Mouse (Mus musculus): Measurements from ENCODE around the gene Prdm16.

The Prdm16 gene

DNA sequence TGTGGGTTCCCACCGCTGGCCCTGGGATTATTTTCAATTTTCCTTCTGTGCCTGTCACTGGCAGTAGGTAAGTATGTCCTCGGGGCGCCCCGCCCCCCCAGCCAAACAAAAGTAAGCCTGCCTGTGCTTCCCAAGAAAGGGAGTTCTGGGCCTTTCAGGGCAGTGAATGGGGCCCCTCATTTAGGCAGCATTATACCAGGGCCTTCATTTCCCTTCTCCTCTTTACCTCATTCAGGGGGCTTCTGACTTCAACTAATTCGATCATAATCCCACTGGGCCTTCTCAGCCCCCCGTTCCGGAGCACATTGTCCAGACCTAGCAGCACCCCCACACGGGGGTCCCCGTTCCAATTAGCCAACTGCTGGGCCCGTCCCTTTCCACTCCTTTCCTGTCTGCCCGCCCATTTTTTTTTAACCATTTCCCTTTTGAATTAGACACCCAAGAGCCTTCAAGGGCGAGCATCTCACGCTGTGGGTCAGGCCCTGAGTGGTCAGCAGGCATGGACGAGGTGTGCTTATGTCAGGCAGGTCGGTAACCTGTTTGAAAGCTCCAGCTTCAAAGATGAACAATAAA, 124.1 kb downstream of the Prdm16 start:
- no peak for DNase-seq (ENCODE audit: low spot score)

DNA sequence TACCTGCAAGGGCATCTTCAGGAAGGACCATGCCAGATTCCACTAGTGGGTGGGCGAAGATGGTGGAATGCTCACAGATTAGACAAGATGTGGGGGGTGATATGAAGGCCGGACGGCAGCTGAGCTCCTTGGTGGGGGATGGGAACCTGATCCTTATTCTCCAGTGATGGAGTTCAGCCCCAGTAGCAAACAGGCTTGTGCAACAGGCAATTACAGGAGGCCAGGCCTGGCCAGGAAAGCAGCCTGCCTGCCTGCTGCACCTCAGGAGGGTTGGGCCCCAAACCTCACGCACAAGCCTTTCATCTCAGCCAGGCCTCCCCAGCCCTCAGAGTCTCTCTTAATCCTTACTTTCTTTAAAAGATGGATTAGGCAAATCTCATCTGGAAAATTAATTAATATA, 124.9 kb downstream of the Prdm16 start:
- DNase-seq (ENCODE audit: low spot score) = no peak

DNA sequence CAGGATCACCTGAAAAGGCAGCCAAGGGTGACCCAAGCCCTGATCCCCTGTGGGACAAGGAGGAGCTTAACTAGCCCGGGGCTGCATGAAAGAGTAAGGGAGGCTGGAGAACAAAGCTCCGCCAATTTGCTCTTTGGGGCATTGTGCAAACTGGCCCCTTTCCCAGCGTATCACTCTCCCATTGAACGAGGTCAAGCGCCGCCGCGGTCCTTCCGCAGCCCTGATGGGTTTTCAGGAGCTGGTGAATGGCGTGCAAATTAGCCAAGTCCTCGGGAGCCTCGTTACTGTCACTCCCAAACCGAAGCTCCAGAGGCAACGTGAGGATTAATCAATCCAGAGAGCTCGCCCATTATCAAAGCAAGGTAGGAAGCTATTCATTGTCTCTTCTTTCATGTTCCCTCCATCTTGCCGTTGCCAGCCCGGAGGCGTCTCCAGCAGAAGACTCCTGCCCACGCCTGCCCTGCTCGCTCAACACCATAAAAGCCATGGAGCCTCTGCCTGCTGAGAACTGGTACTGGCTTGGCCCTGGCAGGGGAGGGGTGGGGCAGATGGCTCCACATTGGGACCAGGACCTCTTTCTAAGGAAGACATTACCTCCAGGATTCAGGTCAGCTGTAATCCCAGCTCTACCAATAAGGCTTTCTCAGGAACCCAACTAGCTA, 129.8 kb downstream of the Prdm16 start:
- no peak for DNase-seq (ENCODE audit: low spot score)

DNA sequence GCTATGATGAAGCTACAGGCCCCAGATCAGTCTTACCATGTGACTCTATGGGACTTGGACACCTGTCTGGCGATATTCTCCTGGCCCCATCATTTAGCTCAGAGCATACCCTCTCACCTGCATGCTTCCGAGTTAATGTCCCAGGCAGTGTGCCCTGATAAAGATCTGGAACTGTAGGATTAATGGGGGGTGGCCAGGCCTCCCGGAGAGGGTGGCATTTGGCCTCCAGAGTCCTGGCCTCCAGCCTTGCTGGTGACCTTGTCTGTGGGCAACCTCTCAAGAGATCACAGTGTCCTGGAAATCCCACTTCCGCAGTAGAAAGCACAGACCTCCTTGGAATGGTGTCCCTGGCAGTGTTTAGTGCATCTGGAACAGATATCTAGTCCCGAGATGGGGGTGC, 131.4 kb downstream of the Prdm16 start:
- no peak for DNase-seq (ENCODE audit: low spot score)

DNA sequence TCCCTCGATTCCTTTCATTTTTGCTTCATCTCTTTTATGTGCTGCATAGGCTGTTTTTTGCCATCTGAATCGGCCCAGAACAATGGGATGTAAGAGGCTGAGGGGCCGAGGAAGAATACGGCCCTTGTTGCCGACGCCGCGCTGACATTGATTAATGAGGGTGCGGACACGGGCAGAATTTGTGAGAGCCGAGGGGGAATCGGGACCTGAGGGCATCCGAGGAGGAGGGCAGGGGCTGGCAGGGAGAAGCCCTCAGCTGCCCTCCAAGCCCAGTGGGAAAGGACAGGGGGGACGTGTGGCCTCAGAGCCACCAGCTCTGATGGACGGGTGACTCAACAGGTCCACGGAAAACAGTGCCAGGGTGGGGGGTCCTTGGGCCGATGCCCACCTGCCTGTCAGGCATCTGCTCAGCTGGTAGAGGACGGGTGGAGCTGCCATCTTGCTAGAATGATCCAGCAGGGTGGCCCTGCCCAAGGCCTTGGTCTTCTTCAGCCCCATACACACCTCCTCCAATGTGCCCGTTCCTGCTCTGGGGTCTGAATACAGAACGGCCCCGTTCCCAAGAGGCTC, 133.3 kb downstream of the Prdm16 start:
- DNase-seq (ENCODE audit: low spot score) = no peak

DNA sequence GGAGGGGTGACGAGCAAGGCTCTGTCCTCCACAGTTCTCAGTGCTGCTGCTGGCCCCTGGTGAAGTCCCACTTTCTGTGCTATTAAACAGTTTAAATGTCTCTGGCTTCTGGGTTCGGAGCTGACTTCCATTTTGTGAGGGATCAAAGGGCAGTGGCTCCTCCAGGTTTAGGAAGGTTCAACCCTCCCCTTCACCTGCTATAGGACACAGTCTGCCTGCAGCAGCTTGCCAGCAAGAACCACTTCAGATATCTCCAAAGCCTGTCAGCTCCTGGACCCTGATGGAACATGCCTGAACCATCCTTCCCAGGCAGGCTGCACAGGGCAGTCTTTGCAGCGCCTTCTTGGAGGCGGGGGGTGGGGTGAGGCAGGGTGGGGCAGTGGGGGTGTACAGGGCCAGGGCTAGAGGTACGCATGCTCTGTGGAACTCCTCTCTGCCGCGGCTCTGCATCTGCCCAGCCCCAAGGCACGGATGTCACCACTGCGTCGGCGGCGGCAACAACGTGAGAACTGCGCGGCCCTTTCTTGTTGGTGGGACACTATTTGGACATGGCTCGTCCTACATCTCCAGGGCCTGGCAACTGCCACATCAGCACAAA, 134.2 kb downstream of the Prdm16 start:
- no peak for DNase-seq (ENCODE audit: low spot score)

DNA sequence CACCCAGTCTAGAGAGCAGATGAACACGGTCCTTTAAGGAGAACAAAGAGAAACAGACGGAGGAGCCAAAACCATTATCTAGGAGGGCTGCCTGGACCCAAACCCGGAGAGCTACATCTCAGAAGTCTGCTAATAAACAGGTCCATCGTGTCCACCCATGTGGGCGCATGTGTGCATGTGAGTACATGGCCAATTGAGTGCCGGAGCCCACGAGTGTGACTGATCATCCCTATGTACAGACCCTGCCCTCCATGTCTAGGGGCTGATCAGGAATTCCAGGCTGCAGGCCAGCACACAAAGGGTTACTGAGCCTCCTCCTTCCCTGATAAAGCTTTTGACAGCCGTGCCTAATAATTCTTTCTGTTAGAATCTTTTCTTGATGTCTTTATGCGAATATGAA, 136.0 kb downstream of the Prdm16 start:
- no peak for DNase-seq (ENCODE audit: low spot score)

DNA sequence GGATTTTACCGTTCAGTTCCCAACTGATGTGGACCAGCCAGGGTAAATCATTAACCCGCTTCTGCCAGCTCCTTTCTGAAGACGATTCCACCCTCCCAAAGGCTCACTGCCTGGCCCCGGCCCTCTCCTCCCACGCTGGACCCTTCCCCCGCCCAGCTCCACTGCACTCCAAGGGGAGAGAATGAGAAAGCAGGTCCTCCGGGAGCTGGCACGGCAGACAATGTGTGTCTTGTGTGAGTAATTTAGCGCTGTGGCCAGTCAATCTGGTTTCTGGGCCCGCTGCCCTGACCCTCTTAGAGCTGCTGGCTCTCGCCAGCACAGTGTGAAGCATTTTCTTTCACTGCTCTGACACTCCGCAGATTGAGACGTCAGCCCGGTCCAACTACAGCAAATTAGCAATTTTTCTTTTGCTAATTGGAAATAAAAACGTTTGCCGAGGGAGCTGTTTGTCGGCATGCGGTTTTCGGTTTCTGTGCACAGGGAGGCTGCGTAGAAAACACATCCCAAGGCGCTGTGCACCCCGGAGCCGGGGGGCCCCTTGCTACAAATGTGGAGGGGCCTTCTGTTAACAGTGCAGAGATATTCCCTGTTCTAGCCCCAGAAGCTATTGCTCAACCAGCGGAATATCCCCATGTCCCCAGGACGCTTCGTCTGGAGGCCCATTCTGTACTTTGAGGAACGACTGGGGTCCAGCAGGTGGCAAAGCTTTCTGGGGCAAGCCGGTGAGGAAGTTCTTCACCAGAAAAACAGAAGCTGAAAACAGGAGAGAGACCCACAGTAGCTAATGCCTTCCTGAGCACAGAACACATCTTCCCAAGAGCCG, 136.8 kb downstream of the Prdm16 start:
- no peak for DNase-seq (ENCODE audit: low spot score)

DNA sequence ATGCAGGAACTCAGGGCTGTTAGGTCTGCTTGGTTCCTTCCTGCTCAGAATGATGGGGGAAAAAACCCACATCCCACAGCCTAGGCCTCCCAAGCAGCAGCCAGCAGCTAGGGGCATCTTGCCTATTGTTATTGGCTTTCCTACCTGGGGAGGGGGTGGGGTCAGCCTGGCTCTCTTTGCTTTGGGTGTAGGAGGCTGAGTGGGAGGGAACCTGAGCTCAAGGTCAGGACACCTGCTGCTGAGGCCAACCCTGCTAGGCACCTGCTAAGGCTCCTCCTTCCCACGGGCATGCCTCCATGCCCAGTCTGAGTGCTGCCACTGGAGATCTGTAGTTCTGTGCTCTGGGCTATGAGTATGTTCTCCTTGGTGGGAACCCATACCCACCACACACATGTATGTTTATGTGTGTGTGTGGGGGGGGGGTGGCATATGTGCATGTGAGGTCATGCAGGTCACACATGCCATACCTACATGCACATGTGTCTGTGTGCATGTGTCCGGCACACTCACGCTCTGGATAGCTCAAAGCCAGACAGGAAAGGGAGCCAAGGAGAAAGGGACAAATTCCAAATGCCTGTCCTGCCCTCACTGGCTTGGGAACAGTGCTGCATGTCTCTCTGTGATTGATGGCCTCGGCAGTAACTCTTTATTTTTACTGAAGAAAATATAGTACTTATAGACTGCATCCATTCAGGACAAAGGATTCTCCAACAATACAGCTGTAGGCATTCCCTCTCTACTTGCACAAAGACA, 139.1 kb downstream of the Prdm16 start:
- DNase-seq (ENCODE audit: low spot score) = no peak

DNA sequence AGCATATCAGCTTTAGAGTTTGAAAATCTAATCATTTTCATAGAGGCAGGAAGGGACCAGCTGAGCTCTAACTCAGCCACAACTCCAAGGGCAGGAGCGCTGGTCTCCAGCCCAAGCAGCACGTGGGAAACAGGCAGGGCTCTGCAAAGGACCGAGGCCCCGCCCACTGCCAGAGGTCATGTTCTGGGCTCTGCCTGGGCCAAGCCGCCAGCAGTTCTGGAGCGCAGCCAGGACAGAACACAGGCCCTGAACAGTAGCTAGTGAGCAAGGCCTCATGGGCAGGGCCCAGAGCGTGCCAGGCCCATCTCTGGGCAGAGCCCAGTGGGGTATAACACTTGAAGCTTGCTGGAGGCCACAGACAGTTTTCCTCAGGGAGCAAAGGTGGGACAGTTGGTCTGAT, 139.7 kb downstream of the Prdm16 start:
- no peak for DNase-seq (ENCODE audit: low spot score)

DNA sequence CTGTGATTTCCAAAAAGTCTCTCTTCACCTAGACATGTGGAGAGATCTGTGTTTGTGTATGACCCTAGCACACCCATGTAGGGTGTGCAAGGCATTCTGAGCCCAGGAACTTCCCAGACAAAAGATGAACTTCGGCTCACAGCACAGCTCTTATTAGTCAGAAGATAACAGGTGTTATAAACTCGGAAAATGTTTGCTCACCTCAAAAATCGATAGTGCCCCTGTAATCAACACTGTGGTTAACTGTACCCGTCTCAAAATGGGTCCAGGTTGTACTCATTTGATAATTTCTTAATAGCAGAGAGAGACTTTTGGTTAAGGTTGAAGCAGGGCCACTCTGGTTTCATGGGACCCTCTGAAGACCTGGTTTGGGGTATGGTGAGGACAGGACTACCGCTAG, 140.2 kb downstream of the Prdm16 start:
- DNase-seq (ENCODE audit: low spot score) = no peak

DNA sequence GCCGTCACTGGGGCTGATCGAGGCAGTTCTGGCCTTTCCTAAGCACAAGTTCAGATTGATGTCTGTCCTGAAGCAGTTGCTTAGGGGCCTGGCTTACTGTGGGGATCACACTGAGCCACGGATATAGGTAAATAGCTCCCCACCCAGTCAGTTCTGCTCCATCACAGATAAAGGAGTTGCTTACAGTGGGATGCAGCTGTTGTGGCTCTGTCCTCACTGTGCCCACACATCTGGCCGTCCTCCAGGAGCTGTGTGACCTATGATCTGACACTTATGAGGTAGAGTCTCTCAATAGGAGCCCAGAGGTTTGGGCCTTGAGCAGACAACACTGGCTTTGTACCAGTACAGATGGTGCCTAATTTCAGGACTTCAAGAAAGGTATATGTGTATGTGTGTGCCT, 142.7 kb downstream of the Prdm16 start:
- no peak for DNase-seq (ENCODE audit: low spot score)

DNA sequence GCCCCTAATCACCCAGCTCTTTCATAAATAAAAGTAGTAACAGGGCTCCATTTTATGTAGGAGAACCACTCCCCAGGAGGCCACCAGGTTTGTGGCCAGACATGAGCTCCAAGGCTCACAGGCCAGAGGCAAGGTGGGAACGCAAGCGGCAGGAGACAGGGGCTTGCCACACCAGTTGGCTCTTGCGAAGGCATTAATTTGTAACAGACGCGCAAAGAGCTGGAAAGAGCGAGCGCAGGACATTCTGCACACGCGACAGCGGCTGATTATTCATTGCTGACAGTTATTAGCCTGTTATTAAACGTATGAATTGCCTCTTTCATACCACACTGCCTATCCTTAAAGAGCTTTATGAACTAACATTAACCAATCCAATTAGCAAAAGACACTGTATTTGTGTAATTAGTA, 144.0 kb downstream of the Prdm16 start:
- no peak for DNase-seq (ENCODE audit: low spot score)

DNA sequence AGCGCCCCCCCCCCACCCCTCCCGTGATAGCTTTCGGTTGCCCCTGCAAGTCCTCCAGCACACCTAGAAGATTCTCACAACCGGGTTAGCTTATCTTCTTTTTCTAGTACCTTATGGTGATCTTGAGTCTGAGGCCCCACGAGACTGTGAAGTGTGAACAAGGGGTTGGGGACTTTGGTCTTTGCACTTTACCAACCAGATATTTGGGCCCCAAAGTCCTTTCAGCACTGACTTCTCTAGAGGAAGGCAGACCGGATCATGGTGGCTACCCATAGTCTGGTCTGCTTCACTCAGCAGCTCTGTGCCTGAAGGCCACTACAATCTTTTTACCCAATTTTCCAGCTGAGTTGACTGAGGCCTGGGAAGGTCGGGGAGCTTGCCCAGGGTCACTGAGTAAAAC, 144.4 kb downstream of the Prdm16 start:
- no peak for DNase-seq (ENCODE audit: low spot score)

DNA sequence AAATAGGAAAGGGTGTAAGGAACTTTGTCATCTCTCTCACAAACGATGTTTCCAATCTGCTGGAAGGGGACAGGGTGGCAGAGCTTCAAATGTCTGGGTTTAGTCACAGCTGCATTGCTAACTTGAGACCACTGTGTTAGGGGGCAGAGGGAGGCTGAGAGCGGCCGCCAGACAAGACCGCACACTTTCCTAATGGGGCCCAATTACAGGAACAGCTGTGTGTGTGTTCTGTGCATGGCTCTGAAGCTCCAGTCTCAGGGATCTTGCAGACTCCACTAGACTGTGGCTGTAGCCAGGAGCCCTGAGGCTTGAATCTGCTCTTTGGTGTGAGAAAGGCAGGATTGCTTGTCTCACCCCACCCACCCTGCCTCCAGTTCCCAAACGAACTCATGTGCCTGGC, 148.6 kb downstream of the Prdm16 start:
- DNase-seq (ENCODE audit: low spot score) = no peak

DNA sequence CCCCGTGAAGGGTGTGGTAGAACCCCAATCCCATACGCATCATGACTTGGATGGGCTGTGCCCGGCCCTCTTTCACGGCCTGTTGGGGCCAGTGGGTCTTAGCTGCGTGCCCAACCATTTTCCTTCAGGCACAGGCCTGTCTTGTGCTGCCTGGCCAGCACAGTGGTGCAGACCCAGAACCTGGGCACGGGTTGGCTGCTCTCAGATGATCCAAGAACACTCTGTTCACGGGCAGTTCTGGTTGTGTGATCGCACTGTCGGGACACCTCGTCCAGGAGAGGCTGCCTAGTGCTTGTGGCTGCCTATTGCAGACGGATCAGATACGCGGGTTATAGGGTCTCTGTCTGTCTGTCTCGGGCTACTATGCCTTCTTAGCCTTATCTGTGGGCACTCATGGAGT, 154.0 kb downstream of the Prdm16 start:
- DNase-seq (ENCODE audit: low spot score) = no peak

DNA sequence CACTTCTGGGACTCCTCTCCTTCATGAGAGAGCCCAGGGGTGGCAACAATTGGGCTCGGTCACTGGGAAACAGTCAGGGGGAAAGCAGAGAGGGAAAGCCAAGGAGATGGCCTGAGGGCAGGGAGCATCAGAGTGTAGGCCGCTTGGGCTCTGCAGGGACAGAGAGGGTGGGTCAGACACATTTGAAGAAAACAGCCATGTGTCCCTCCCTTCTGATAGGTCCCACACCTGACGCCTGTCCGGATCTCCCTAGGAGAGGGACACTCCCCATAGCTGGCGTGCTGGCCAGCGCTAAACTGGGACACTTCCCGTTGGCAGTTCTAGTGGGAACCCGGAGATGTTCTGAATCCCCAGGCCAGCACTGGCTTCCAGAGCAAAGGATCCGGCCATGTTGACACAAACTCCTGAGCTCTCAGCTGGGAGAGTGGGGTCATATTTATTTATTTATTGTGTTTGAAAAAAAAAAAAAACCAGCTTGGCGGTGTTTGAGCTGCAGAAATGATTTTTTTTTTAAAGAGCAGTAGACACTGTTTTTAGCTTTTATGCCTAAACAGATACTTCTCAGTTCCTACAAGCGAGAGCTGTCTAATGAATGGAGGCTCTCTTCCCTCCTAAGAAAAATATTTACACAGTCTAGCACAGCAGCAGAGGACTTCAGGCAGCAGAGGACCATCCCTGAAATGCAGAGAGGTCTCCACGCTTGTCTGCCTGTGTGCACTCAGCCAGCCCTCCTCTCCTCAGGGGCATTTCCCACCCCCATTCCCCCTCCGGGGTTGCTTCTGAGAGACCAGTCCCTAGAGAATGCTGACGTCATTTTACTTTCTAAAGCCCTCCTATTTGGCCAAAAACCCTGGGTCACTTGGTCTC, 154.7 kb downstream of the Prdm16 start:
- DNase-seq (ENCODE audit: low spot score) = no peak

DNA sequence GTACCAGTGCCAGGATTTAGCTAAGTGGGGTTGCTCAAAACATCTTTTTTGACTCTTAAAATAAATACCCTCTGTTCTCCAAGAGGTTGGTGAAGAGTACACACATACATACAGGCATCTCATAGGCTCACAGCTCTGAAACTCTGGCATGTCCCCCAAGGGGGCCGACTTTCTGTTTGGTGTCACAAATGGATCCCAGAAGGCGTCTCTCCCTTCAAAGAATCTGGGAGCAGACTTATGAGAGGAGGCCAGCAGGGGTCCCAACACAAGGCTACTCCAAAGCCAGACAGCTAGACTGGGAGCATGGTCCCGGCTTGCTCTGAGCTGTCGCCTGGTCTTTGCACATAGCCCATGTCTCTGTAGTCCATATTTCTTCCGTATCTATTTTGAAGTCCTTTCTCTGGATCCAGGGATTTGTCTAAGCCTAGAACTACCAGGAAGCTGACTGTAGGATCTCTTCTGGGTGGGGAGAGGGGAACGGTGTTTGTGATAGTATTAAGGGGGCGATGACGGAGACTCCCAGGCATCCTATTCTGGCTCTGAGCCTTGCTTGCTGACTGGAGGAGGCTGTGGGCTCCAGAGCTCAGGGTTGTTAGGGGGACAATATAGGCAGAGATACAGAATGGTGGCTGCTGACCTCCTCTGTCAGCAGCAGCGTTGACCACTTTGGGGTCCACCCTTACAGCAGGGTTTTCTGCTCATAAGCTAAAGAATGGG, 156.0 kb downstream of the Prdm16 start:
- DNase-seq (ENCODE audit: low spot score) = no peak

DNA sequence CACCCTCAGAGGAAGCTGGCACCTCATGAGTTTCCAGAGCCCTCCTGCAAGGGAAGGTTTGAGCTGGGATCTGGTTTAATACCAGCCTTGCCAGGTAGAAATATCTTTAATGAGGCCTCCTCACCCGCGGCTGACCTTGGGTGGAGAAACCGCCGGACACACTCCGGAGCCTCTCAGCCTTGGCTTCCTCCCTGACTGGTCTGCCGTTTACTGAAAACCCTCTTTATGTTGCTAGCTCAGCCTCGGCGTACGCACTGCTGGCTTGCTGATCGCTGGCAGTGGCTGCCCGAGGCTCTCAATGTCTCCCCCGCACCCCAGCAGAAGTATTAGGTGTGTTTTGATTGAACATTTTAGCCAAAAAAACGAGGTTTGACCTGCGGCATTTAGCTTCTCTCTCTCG, 156.5 kb downstream of the Prdm16 start:
- no peak for DNase-seq (ENCODE audit: low spot score)

DNA sequence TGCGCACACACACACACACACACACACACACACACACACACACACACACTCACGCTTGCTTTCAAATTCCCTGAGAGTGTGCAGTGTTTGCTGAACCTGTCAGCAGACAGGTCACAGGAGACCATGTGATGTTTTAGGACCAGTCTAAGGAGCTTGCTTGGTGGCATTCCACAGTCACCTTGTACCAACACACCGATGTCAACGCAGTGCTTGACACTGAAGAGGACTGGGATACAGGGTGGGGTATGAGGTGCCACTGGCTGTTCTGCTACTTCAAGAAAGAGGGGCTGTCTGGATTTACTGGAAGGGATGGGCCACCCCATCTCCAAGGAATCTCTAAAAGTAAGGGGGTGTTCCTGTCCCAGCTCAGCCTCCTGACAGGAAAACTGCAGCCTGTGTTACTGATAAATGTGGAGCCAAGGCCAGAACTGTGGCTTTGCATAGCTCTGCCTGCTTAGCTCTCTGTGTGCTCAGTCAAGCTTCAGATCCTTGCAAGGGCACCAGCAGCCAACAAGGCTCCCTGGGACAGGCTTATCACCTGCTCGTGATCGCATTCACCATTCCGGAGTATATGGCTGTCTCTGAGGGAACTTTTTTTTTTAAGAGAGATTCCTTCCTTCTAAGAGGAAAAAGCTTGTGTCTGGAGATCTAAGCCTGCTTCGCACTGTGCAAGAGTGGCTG, 157.6 kb downstream of the Prdm16 start:
- no peak for DNase-seq (ENCODE audit: low spot score)

All from spleen, adult 12 weeks (tissue).